Mouse (Mus musculus) lung, postnatal 0 days (tissue): ENCODE results near the gene Ddx27.

ENCODE experiments used
- CTCF ChIP-seq: IDR thresholded peaks from 2 replicates; pipeline ENCODE4 v1.5.1; 2016; ENCODE audit warnings: antibody characterized with exemption, mild to moderate bottlenecking
- EP300 ChIP-seq: IDR thresholded peaks from 2 replicates; pipeline ENCODE4 v1.6.1; 2016; ENCODE audit warnings: antibody characterized with exemption, mild to moderate bottlenecking, control low read depth

DNA sequence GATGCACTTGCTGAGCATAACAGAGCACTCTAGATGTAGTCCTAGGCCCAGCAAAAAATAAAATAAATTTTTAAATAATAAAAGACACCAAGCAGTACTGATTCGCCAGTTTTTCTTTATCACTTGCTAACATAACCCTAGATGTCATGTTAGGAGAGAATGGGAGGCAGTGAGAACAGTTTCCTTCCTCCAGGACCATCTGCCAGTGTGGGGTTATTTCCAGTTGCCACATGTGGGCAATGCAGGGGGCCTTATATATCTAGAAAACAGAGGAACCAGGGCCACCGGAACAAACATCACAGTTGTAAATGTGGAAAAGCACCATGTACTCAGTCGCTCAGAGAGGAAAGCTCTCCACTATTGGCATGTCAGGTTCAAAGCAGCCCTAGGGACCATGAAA lies 37.5 kb upstream of the Ddx27 start:
- TF ChIP-seq CTCF: no peak
- no peak for TF ChIP-seq EP300
